Mouse (Mus musculus) limb, embryonic 11.5 days (tissue): ENCODE data around the gene Dapk2. TPM values are rescaled to one million over a fixed set of nuclear protein-coding genes. Genes with fewer than 3 reads are reported as not detected.

Experiments used
- ATAC-seq: fragments of 200-750 bp; cut with Nextera tagmentation; 2 replicates; pipeline ENCODE4 v1.8.0; 2017; ENCODE audit warnings: low read depth; ENCODE audit not compliant: insufficient number of reproducible peaks, low FRiP score, low TSS enrichment
- DNase-seq: peaks from one replicate; pipeline ENCODE4 v3.0.0-alpha.2; 2015; ENCODE audit warnings: low spot score
- H3K27ac ChIP-seq: fragments of 300-500 bp; sonication (generic); replicated peaks from 2 replicates; pipeline ENCODE4 v1.5.1; 2014; ENCODE audit warnings: low read depth, mild to moderate bottlenecking, low read length
- H3K27me3 ChIP-seq: fragments of 300-500 bp; sonication (generic); 2 replicates; pipeline ENCODE4 v1.6.1; 2014; ENCODE audit warnings: mild to moderate bottlenecking, low read length, mixed read lengths; ENCODE audit not compliant: control insufficient read depth, insufficient read depth
- H3K36me3 ChIP-seq: fragments of 300-500 bp; sonication (generic); 2 replicates; pipeline ENCODE4 v1.6.1; 2014; ENCODE audit warnings: mild to moderate bottlenecking, low read length, moderate library complexity, mixed read lengths; ENCODE audit not compliant: control insufficient read depth, insufficient read depth
- H3K4me1 ChIP-seq: fragments of 300-500 bp; sonication (generic); 2 replicates; pipeline ENCODE4 v1.6.1; 2014; ENCODE audit warnings: low read length, mixed read lengths; ENCODE audit not compliant: control insufficient read depth, insufficient read depth
- H3K4me2 ChIP-seq: fragments of 300-500 bp; sonication (generic); 2 replicates; pipeline ENCODE4 v1.6.1; 2014; ENCODE audit warnings: low read depth, mild to moderate bottlenecking, moderate library complexity; ENCODE audit not compliant: severe bottlenecking
- H3K4me3 ChIP-seq: fragments of 300-500 bp; sonication (generic); 2 replicates; pipeline ENCODE4 v1.5.1; 2014; ENCODE audit warnings: low read depth, low read length
- H3K9ac ChIP-seq: fragments of 300-500 bp; sonication (generic); 2 replicates; pipeline ENCODE4 v1.6.1; 2014; ENCODE audit warnings: mild to moderate bottlenecking, low read length
- H3K9me3 ChIP-seq: fragments of 300-500 bp; sonication (generic); 2 replicates; pipeline ENCODE4 v1.6.1; 2016; ENCODE audit warnings: low read length; ENCODE audit not compliant: control insufficient read depth
- WGBS: fragments of 180-500 bp; shearing (Covaris S2); extraction: QIAGEN DNeasy Blood & Tissue Kit; methylation state at CpG from one replicate; pipeline ENCODE4 v1.1.7; 2014; 5-methylcytosine and 5-hydroxymethylcytosine counted together
- polyA plus RNA-seq: library from polyadenylated mRNA; unstranded; fragments of >200 nt; fragmentation: Nextera tagmentation; extraction: Ambion mirVana; gene quantifications from 2 replicates; pipeline ENCODE4 v1.2.1, GENCODE M21; 2014

The Dapk2 gene
- polyA plus RNA-seq, 1 experiment from 2014 or later, result 4.0 TPM

DNA sequence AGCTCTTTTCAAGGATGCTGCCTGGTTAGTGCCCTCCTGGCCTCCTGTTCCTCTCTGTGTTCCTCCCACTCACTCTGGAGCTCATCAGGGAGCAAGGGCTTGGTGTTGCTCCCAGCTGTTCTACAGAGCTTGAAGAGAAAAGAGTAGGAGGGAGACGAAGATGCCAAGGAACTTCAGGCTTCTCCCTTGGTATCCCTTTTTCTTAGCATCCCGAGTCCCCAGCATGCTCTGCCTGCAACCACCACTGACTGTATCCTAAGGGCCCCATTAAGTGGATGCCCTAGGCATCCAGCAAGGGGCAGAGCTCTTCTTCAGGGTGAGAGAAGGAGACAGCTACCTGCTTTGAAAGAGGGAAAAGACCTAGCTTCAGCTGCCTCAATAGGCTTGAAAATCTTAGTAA, 158.6 kb downstream of the Dapk2 start:
- Histone ChIP-seq H3K27me3 (no peaks in the 10 kb centered on the region), H3K27ac (no peak overlapping the region), H3K9ac (no peak overlapping the region), H3K4me3 (no peak overlapping the region), H3K4me2 (no peak overlapping the region), H3K9me3 (no peaks in the 10 kb centered on the region), H3K36me3 (no peaks in the 10 kb centered on the region), H3K4me1 (no peaks in the 10 kb centered on the region)
- DNase-seq (no peak), ATAC-seq (no peak)
- WGBS, result 87% methylated on average over 2 of the region's 2 CpGs

Other genes with a start within 250 kb of the Dapk2 start
- gene Trip4, start 249.4 kb upstream of the Dapk2 start, polyA plus RNA-seq, result 35.3 and 40.6 TPM in 2 replicates
- 15.9 and 18.6 TPM in 2 replicates for gene Csnk1g1, start 249.3 kb upstream of the Dapk2 start, polyA plus RNA-seq
- gene Ppib, start 98.0 kb upstream of the Dapk2 start, polyA plus RNA-seq, result 523 and 551 TPM in 2 replicates
- gene Snx22, start 88.5 kb upstream of the Dapk2 start, polyA plus RNA-seq, result 2.3 and 2.9 TPM in 2 replicates
- gene Snx1, start 31.6 kb upstream of the Dapk2 start, polyA plus RNA-seq, result 123 and 127 TPM in 2 replicates
- gene Ciao2a, start 31.6 kb upstream of the Dapk2 start, polyA plus RNA-seq, result 177 and 178 TPM in 2 replicates
- 24.9 and 28.2 TPM in 2 replicates for gene Herc1, start 192.2 kb downstream of the Dapk2 start, polyA plus RNA-seq